Mouse (Mus musculus) spleen, adult 2 months (tissue): ENCODE measurements around the gene Nme7. TPM values are rescaled to one million over a fixed set of nuclear protein-coding genes. Genes with fewer than 3 reads are reported as not detected.

Source experiments
- DNase-seq, 2 experiments: peaks; one replicate each; pipeline versions ENCODE4 v3.0.0 to v3.0.0-alpha.2; 2012 to 2021; ENCODE audit warnings: low spot score in 2 of 2, low read depth in 1 of 2
- H3K27ac ChIP-seq: fragments of 200-500 bp; 2 replicates; pipeline ENCODE4 v1.5.1; 2012; ENCODE audit warnings: low read length, inconsistent platforms; ENCODE audit not compliant: insufficient read depth
- H3K27me3 ChIP-seq: fragments of 200-500 bp; 2 replicates; pipeline ENCODE4 v1.6.1; 2012; ENCODE audit warnings: mild to moderate bottlenecking, moderate library complexity, low read length, inconsistent platforms; ENCODE audit not compliant: control insufficient read depth, insufficient read depth
- H3K36me3 ChIP-seq: fragments of 200-500 bp; 2 replicates; pipeline ENCODE4 v1.6.1; 2012; ENCODE audit warnings: mild to moderate bottlenecking, low read length, inconsistent platforms; ENCODE audit not compliant: control insufficient read depth, insufficient read depth
- H3K4me1 ChIP-seq: fragments of 200-500 bp; 2 replicates; pipeline ENCODE4 v1.6.1; 2011; ENCODE audit warnings: inconsistent platforms; ENCODE audit not compliant: control insufficient read depth, insufficient read depth, insufficient read length
- H3K4me3 ChIP-seq: fragments of 200-500 bp; 2 replicates; pipeline ENCODE4 v1.5.1; 2011; ENCODE audit warnings: mild to moderate bottlenecking, inconsistent platforms; ENCODE audit not compliant: insufficient read depth, insufficient read length; ENCODE audit errors: extremely low read depth
- CTCF ChIP-seq: fragments of 200-500 bp; IDR thresholded peaks from 2 replicates; pipeline ENCODE4 v1.5.1; 2011; ENCODE audit warnings: mild to moderate bottlenecking, inconsistent platforms; ENCODE audit not compliant: insufficient read depth, insufficient read length, insufficient replicate concordance; ENCODE audit errors: extremely low read depth
- POLR2A ChIP-seq: fragments of 200-500 bp; IDR thresholded peaks from 2 replicates; pipeline ENCODE4 v1.6.1; 2011; ENCODE audit warnings: low read depth, low read length, inconsistent platforms
- WGBS: fragments of 180-500 bp; shearing (Covaris S2); methylation state at CpG from one replicate; pipeline ENCODE4 v1.1.7; 2018; 5-methylcytosine and 5-hydroxymethylcytosine counted together
- polyA plus RNA-seq: library from polyadenylated mRNA; depleted of rRNA; stranded (reverse); fragments of >200 nt; gene quantifications from 2 replicates; pipeline ENCODE4 v1.2.3, GENCODE M21; 2012

Gene Nme7
- polyA plus RNA-seq, 1 experiment, result 3.8 TPM

GRCm38 (mm10) chr1:164420623-164421354, 116.9 kb downstream of the Nme7 start:
- Histone ChIP-seq H3K27me3 (no peaks in the 10 kb centered on the region), H3K4me3 (no peak overlapping the region), H3K4me1 (no peaks in the 10 kb centered on the region), H3K27ac (no peak overlapping the region), H3K36me3 (no peaks in the 10 kb centered on the region)
- DNase-seq, result no peak
- 93% methylated on average over 6 of the region's 6 CpGs for WGBS
- TF ChIP-seq CTCF, result no peak
- TF ChIP-seq POLR2A, result no peak

GRCm38 (mm10) chr1:164426227-164426626, 122.3 kb downstream of the Nme7 start:
- Histone ChIP-seq H3K36me3 (no peaks in the 10 kb centered on the region), H3K27me3 (no peaks in the 10 kb centered on the region), H3K4me1 (no peaks in the 10 kb centered on the region), H3K27ac (no peak overlapping the region), H3K4me3 (no peak overlapping the region)
- TF ChIP-seq CTCF (no peak), POLR2A (no peak)
- 41% methylated on average over 7 of the region's 7 CpGs for WGBS
- DNase-seq, result no peak

- Histone ChIP-seq H3K4me3 (no peak overlapping the region), H3K4me1 (no peaks in the 10 kb centered on the region), H3K27me3 (no peaks in the 10 kb centered on the region), H3K36me3 (no peaks in the 10 kb centered on the region), H3K27ac (no peak overlapping the region)
- TF ChIP-seq POLR2A, result no peak
- no peak for TF ChIP-seq CTCF
- no peak for DNase-seq
- WGBS, result 86% methylated on average over 7 of the region's 7 CpGs
Measured at GRCm38 (mm10) chr1:164427777-164428176, 123.9 kb downstream of the Nme7 start.

- WGBS, result 92% methylated on average over 9 of the region's 9 CpGs
- H3K4me1 ChIP-seq, result no peaks in the 10 kb centered on the region
- no peak overlapping the region for H3K4me3 ChIP-seq
- H3K27me3 ChIP-seq, result no peaks in the 10 kb centered on the region
- DNase-seq, result no peak
- no peak overlapping the region for H3K27ac ChIP-seq
- TF ChIP-seq CTCF, result no peak
- TF ChIP-seq POLR2A, result no peak
- H3K36me3 ChIP-seq, result no peaks in the 10 kb centered on the region
Measured at GRCm38 (mm10) chr1:164428644-164429043, 124.7 kb downstream of the Nme7 start.

GRCm38 (mm10) chr1:164432649-164433048, 128.7 kb downstream of the Nme7 start:
- TF ChIP-seq CTCF (no peak), POLR2A (no peak)
- 87% methylated on average over 5 of the region's 5 CpGs for WGBS
- Histone ChIP-seq H3K4me1 (no peaks in the 10 kb centered on the region), H3K27me3 (no peaks in the 10 kb centered on the region), H3K36me3 (no peaks in the 10 kb centered on the region), H3K4me3 (no peak overlapping the region), H3K27ac (no peak overlapping the region)
- DNase-seq, result no peak

- DNase-seq, result no peak
- Histone ChIP-seq H3K4me3 (no peak overlapping the region), H3K4me1 (no peaks in the 10 kb centered on the region), H3K27me3 (no peaks in the 10 kb centered on the region), H3K36me3 (peaks cover 2% of the 10 kb centered on the region; the same call in 1 of the 2 replicates), H3K27ac (no peak overlapping the region)
- no peak for TF ChIP-seq POLR2A
- TF ChIP-seq CTCF, result no peak
- 91% methylated on average over 6 of the region's 6 CpGs for WGBS
Measured at GRCm38 (mm10) chr1:164434049-164434448, 130.1 kb downstream of the Nme7 start.

GRCm38 (mm10) chr1:164436749-164437148, 132.8 kb downstream of the Nme7 start:
- no peaks in the 10 kb centered on the region for H3K27me3 ChIP-seq
- peaks cover 2% of the 10 kb centered on the region; the same call in 1 of the 2 replicates for H3K36me3 ChIP-seq
- WGBS, result 83% methylated on average over 7 of the region's 7 CpGs
- no peak overlapping the region for H3K27ac ChIP-seq
- DNase-seq, result no peak
- peaks cover 2% of the 10 kb centered on the region; the same call in 1 of the 2 replicates for H3K4me1 ChIP-seq
- TF ChIP-seq CTCF (no peak), POLR2A (no peak)
- H3K4me3 ChIP-seq, result no peak overlapping the region
